Mouse (Mus musculus): ENCODE results near the gene Nudt5. TPM values are rescaled to one million over a fixed set of nuclear protein-coding genes. Genes with fewer than 3 reads are reported as not detected.
"Not testable (repeated sequence)": the region's sequence is repeated elsewhere in the genome, so short reads cannot be mapped to it uniquely, and the experiment has no call there.

Nudt5 gene
- total and polyA plus RNA-seq, 3 experiments: 20.7 to 118 (median 91.0) TPM

GRCm38 (mm10) chr2:5805228-5805627 is 39.6 kb upstream of the Nudt5 start:
- H3K4me1 ChIP-seq (ENCODE audit: insufficient read depth, low read depth, low read length): peaks cover 26% of the 10 kb centered on the region
- DNase-seq (ENCODE audit: low spot score) (no peak), ATAC-seq (ENCODE audit: extremely low read depth, insufficient number of reproducible peaks, low FRiP score, poor library complexity, severe bottlenecking) (no peak)
- H3K9me3 ChIP-seq (replicated peaks): no peaks in the 10 kb centered on the region
- H3K4me3 ChIP-seq (ENCODE audit: low read depth, low read length): no peak overlapping the region
- no peaks in the 10 kb centered on the region for H3K27me3 ChIP-seq (ENCODE audit: insufficient read depth, low read length)
- no peak for TF ChIP-seq GATA1 (IDR thresholded peaks at IDR 0.05; ENCODE audit: borderline replicate concordance, low read length)
- no peak for TF ChIP-seq POLR2AphosphoS5 (IDR thresholded peaks at IDR 0.05; ENCODE audit: insufficient replicate concordance, low read depth, low read length)
- no peak for TF ChIP-seq TAL1 (conservative IDR thresholded peaks at IDR 0.05; ENCODE audit: low read depth, low read length)
- peaks cover 83% of the 10 kb centered on the region for H3K36me3 ChIP-seq (replicated peaks)

GRCm38 (mm10) chr2:5806201-5806600 is 38.6 kb upstream of the Nudt5 start:
- DNase-seq (ENCODE audit: low spot score); ATAC-seq (ENCODE audit: extremely low read depth, insufficient number of reproducible peaks, low FRiP score, poor library complexity, severe bottlenecking); H3K9me3 ChIP-seq (replicated peaks); H3K27me3 ChIP-seq (ENCODE audit: insufficient read depth, low read length); H3K4me3 ChIP-seq (ENCODE audit: low read depth, low read length): not testable (repeated sequence)
- H3K4me1 ChIP-seq (ENCODE audit: insufficient read depth, low read depth, low read length): peaks cover 18% of the 10 kb centered on the region
- H3K36me3 ChIP-seq (replicated peaks): peaks cover 84% of the 10 kb centered on the region

GRCm38 (mm10) chr2:5810036-5810718 is 34.6 kb upstream of the Nudt5 start:
- DNase-seq (ENCODE audit: low spot score) (no peak), ATAC-seq (ENCODE audit: extremely low read depth, insufficient number of reproducible peaks, low FRiP score, poor library complexity, severe bottlenecking) (no peak)

GRCm38 (mm10) chr2:5811235-5811782 is 33.5 kb upstream of the Nudt5 start:
- DNase-seq (ENCODE audit: low spot score) (no peak), ATAC-seq (ENCODE audit: extremely low read depth, insufficient number of reproducible peaks, low FRiP score, poor library complexity, severe bottlenecking) (no peak)
- Histone ChIP-seq H3K36me3 (replicated peaks) (peaks cover 75% of the 10 kb centered on the region), H3K4me1 (ENCODE audit: insufficient read depth, low read depth, low read length) (no peaks in the 10 kb centered on the region), H3K4me3 (ENCODE audit: low read depth, low read length) (no peak overlapping the region), H3K9me3 (replicated peaks) (no peaks in the 10 kb centered on the region), H3K27me3 (ENCODE audit: insufficient read depth, low read length) (no peaks in the 10 kb centered on the region)
- TF ChIP-seq GATA2 (IDR thresholded peaks at IDR 0.05; ENCODE audit: borderline replicate concordance, low read depth, low read length): no peak
- TF ChIP-seq POLR2AphosphoS5 (IDR thresholded peaks at IDR 0.05; ENCODE audit: insufficient replicate concordance, low read depth, low read length): no peak
- TF ChIP-seq CTCF (IDR thresholded peaks at IDR 0.05; ENCODE audit: low read depth, low read length): no peak
- TF ChIP-seq GATA1 (IDR thresholded peaks at IDR 0.05; ENCODE audit: borderline replicate concordance, low read length): no peak
- TF ChIP-seq TAL1 (conservative IDR thresholded peaks at IDR 0.05; ENCODE audit: low read depth, low read length): no peak

More at GRCm38 (mm10) chr2:5810036-5810718, 34.6 kb upstream of the Nudt5 start:
- peaks cover 78% of the 10 kb centered on the region for H3K36me3 ChIP-seq (replicated peaks)
- no peak for TF ChIP-seq POLR2AphosphoS5 (IDR thresholded peaks at IDR 0.05; ENCODE audit: insufficient replicate concordance, low read depth, low read length)
- H3K27me3 ChIP-seq (ENCODE audit: insufficient read depth, low read length): no peaks in the 10 kb centered on the region
- H3K4me3 ChIP-seq (ENCODE audit: low read depth, low read length): no peak overlapping the region
- no peaks in the 10 kb centered on the region for H3K9me3 ChIP-seq (replicated peaks)
- H3K4me1 ChIP-seq (ENCODE audit: insufficient read depth, low read depth, low read length): no peaks in the 10 kb centered on the region

GRCm38 (mm10) chr2:5821264-5821663 is 23.6 kb upstream of the Nudt5 start:
- DNase-seq (ENCODE audit: low spot score) (no peak), ATAC-seq (ENCODE audit: extremely low read depth, insufficient number of reproducible peaks, low FRiP score, poor library complexity, severe bottlenecking) (no peak)
- Histone ChIP-seq H3K4me1 (ENCODE audit: insufficient read depth, low read depth, low read length) (0 out of 2 replicates have a peak, but pooled peaks cover 5% of the 10 kb centered on the region), H3K36me3 (replicated peaks) (peaks cover 93% of the 10 kb centered on the region), H3K27me3 (ENCODE audit: insufficient read depth, low read length) (no peaks in the 10 kb centered on the region), H3K4me3 (ENCODE audit: low read depth, low read length) (no peak overlapping the region), H3K9me3 (replicated peaks) (no peaks in the 10 kb centered on the region)
- TF ChIP-seq GATA1 (IDR thresholded peaks at IDR 0.05; ENCODE audit: borderline replicate concordance, low read length) (no peak), CTCF (IDR thresholded peaks at IDR 0.05; ENCODE audit: low read depth, low read length) (no peak), TAL1 (conservative IDR thresholded peaks at IDR 0.05; ENCODE audit: low read depth, low read length) (no peak), POLR2AphosphoS5 (IDR thresholded peaks at IDR 0.05; ENCODE audit: insufficient replicate concordance, low read depth, low read length) (no peak), GATA2 (IDR thresholded peaks at IDR 0.05; ENCODE audit: borderline replicate concordance, low read depth, low read length) (no peak)

GRCm38 (mm10) chr2:5822449-5822848 is 22.4 kb upstream of the Nudt5 start:
- Histone ChIP-seq H3K36me3 (replicated peaks) (peaks cover 94% of the 10 kb centered on the region), H3K4me3 (ENCODE audit: low read depth, low read length) (no peak overlapping the region), H3K27me3 (ENCODE audit: insufficient read depth, low read length) (no peaks in the 10 kb centered on the region), H3K4me1 (ENCODE audit: insufficient read depth, low read depth, low read length) (0 out of 2 replicates have a peak, but pooled peaks cover 5% of the 10 kb centered on the region), H3K9me3 (replicated peaks) (no peaks in the 10 kb centered on the region)
- TF ChIP-seq GATA2 (IDR thresholded peaks at IDR 0.05; ENCODE audit: borderline replicate concordance, low read depth, low read length): no peak
- no peak for TF ChIP-seq TAL1 (conservative IDR thresholded peaks at IDR 0.05; ENCODE audit: low read depth, low read length)
- TF ChIP-seq CTCF (IDR thresholded peaks at IDR 0.05; ENCODE audit: low read depth, low read length): no peak
- TF ChIP-seq POLR2AphosphoS5 (IDR thresholded peaks at IDR 0.05; ENCODE audit: insufficient replicate concordance, low read depth, low read length): no peak
- no peak for TF ChIP-seq GATA1 (IDR thresholded peaks at IDR 0.05; ENCODE audit: borderline replicate concordance, low read length)
- DNase-seq (ENCODE audit: low spot score) (no peak), ATAC-seq (ENCODE audit: extremely low read depth, insufficient number of reproducible peaks, low FRiP score, poor library complexity, severe bottlenecking) (no peak)

Data from G1E (cell line).